Mouse (Mus musculus) adrenal gland, adult 2 months (tissue): Measurements from ENCODE around the gene Stra8. TPM values are rescaled to one million over a fixed set of nuclear protein-coding genes. Genes with fewer than 3 reads are reported as not detected.

Experiments
- DNase-seq: peaks from one replicate; pipeline ENCODE4 v3.0.0; 2021
- polyA plus RNA-seq: library from polyadenylated mRNA; depleted of rRNA; stranded (reverse); fragments of >200 nt; gene quantifications from 2 replicates; pipeline ENCODE4 v1.2.3, GENCODE M21; 2012; rRNA removed
- total RNA-seq, 2 experiments: library from RNA; stranded (reverse); gene quantifications; 2 replicates each; pipeline ENCODE4 v1.2.3; 2021

Stra8 gene
- total and polyA plus RNA-seq, 3 experiments, result not detected

GRCm38 (mm10) chr6:34942446-34942845, 22.5 kb downstream of the Stra8 start:
- no peak for DNase-seq

GRCm38 (mm10) chr6:34943499-34943898, 23.5 kb downstream of the Stra8 start:
- DNase-seq, result no peak

- DNase-seq, result no peak
Measured at GRCm38 (mm10) chr6:34946486-34947079, 26.6 kb downstream of the Stra8 start.

GRCm38 (mm10) chr6:34948461-34948860, 28.5 kb downstream of the Stra8 start:
- DNase-seq, result no peak

- no peak for DNase-seq
Measured at GRCm38 (mm10) chr6:34951518-34951917, 31.6 kb downstream of the Stra8 start.

GRCm38 (mm10) chr6:34951956-34952667, 32.1 kb downstream of the Stra8 start:
- DNase-seq, result no peak

- peak; percentile 28 for DNase-seq
Measured at GRCm38 (mm10) chr6:34954926-34955861, 35.2 kb downstream of the Stra8 start.

- DNase-seq, result no peak
Measured at GRCm38 (mm10) chr6:34955862-34956241, 35.9 kb downstream of the Stra8 start.

- DNase-seq, result peak; percentile 26
Measured at GRCm38 (mm10) chr6:34959131-34959530, 39.2 kb downstream of the Stra8 start.

GRCm38 (mm10) chr6:34964550-34964949, 44.6 kb downstream of the Stra8 start:
- DNase-seq, result no peak

GRCm38 (mm10) chr6:34965819-34966539, 46.0 kb downstream of the Stra8 start:
- no peak for DNase-seq

- DNase-seq, result no peak
Measured at GRCm38 (mm10) chr6:34971181-34971580, 51.2 kb downstream of the Stra8 start.

GRCm38 (mm10) chr6:34979291-34979690, 59.3 kb downstream of the Stra8 start:
- no peak for DNase-seq

- no peak for DNase-seq
Measured at GRCm38 (mm10) chr6:34980661-34981060, 60.7 kb downstream of the Stra8 start.

GRCm38 (mm10) chr6:34987085-34987645, 67.2 kb downstream of the Stra8 start:
- no peak for DNase-seq

- DNase-seq, result no peak
Measured at GRCm38 (mm10) chr6:34988081-34988761, 68.3 kb downstream of the Stra8 start, which contains the start of gene Slc23a4. Slc23a4 (minus strand) TSS chr6:34988404.

Other genes starting within 250 kb of the Stra8 start
- 10 to 100 TPM; 10.0 to 15.8 TPM for gene Agbl3, start 139.7 kb upstream of the Stra8 start, total RNA-seq
- 4.2 and 4.9 TPM in 2 replicates for gene Agbl3, start 139.7 kb upstream of the Stra8 start, polyA plus RNA-seq
- gene Tmem140, start 57.0 kb upstream of the Stra8 start, total RNA-seq, result 10 to 100 TPM; 15.5 to 25.7 TPM
- gene Tmem140, start 57.0 kb upstream of the Stra8 start, polyA plus RNA-seq, result 28.4 and 31.5 TPM in 2 replicates
- gene Cyren, start 42.1 kb upstream of the Stra8 start, total RNA-seq, result 1 to 10 TPM; 7.9 to 8.2 TPM
- gene Cyren, start 42.1 kb upstream of the Stra8 start, polyA plus RNA-seq, result 6.6 and 6.7 TPM in 2 replicates
- gene Wdr91, start 9.3 kb upstream of the Stra8 start, total RNA-seq, result 10 to 100 TPM; 16.7 to 17.0 TPM
- 10.5 and 12.7 TPM in 2 replicates for gene Wdr91, start 9.3 kb upstream of the Stra8 start, polyA plus RNA-seq
- under 1 TPM; 0.23 to 0.41 TPM for gene Slc23a4, start 68.2 kb downstream of the Stra8 start, total RNA-seq
- 0.92 and 0.95 TPM in 2 replicates for gene Slc23a4, start 68.2 kb downstream of the Stra8 start, polyA plus RNA-seq
- gene Cnot4, start 213.6 kb downstream of the Stra8 start, total RNA-seq, result 10 to 100 TPM; 19.8 to 35.4 TPM
- 5.3 TPM in 2 replicates for gene Cnot4, start 213.6 kb downstream of the Stra8 start, polyA plus RNA-seq